Mouse (Mus musculus): ENCODE data around the gene Olfr463. TPM values are rescaled to one million over a fixed set of nuclear protein-coding genes. Genes with fewer than 3 reads are reported as not detected.

The Olfr463 gene
- polyA plus RNA-seq, 1 experiment from 2014 or later, result not detected

Other genes with a start within 250 kb of the Olfr463 start
- 0.71 and 0.75 TPM in 2 replicates for gene Rnf43, start 234.7 kb downstream of the Olfr463 start, polyA plus RNA-seq (2015; fragmentation: Nextera tagmentation; extraction: Ambion mirVana)
- 143 and 150 TPM in 2 replicates for gene Supt4a, start 159.8 kb downstream of the Olfr463 start, polyA plus RNA-seq (2015; fragmentation: Nextera tagmentation; extraction: Ambion mirVana)
- 40.7 and 40.8 TPM in 2 replicates for gene Tspoap1, start 136.8 kb downstream of the Olfr463 start, polyA plus RNA-seq (2015; fragmentation: Nextera tagmentation; extraction: Ambion mirVana)
- 0.65 and 1.00 TPM in 2 replicates for gene Mpo, start 103.8 kb downstream of the Olfr463 start, polyA plus RNA-seq (2015; fragmentation: Nextera tagmentation; extraction: Ambion mirVana)
- 0.41 and 1.5 TPM in 2 replicates for gene Lpo, start 69.1 kb downstream of the Olfr463 start, polyA plus RNA-seq (2015; fragmentation: Nextera tagmentation; extraction: Ambion mirVana)
- 14.7 and 15.3 TPM in 2 replicates for gene Mks1, start 44.2 kb downstream of the Olfr463 start, polyA plus RNA-seq (2015; fragmentation: Nextera tagmentation; extraction: Ambion mirVana)
- 0.06 TPM in 1 of 2 replicates, not detected in the other for gene Epx, start 21.9 kb downstream of the Olfr463 start, polyA plus RNA-seq (2015; fragmentation: Nextera tagmentation; extraction: Ambion mirVana)
- not detected in 2 replicates for gene Olfr462, start 5.1 kb downstream of the Olfr463 start, polyA plus RNA-seq (2015; fragmentation: Nextera tagmentation; extraction: Ambion mirVana)
- gene Olfr464, start 23.6 kb upstream of the Olfr463 start, polyA plus RNA-seq (2015; fragmentation: Nextera tagmentation; extraction: Ambion mirVana), result 0.10 and 0.23 TPM in 2 replicates
- gene Dynll2, start 90.1 kb upstream of the Olfr463 start, polyA plus RNA-seq (2015; fragmentation: Nextera tagmentation; extraction: Ambion mirVana), result 50.6 and 51.1 TPM in 2 replicates
- gene Srsf1, start 150.0 kb upstream of the Olfr463 start, polyA plus RNA-seq (2015; fragmentation: Nextera tagmentation; extraction: Ambion mirVana), result 282 and 298 TPM in 2 replicates
- gene Vezf1, start 170.9 kb upstream of the Olfr463 start, polyA plus RNA-seq (2015; fragmentation: Nextera tagmentation; extraction: Ambion mirVana), result 53.9 TPM in 2 replicates
- gene Cuedc1, start 200.7 kb upstream of the Olfr463 start, polyA plus RNA-seq (2015; fragmentation: Nextera tagmentation; extraction: Ambion mirVana), result 46.4 and 49.5 TPM in 2 replicates